Mouse (Mus musculus) spleen, postnatal 14 days (tissue): Measurements from ENCODE around the gene Eya4.

Experiments
- DNase-seq, 2 experiments: peaks; one replicate each; pipeline ENCODE4 v3.0.0; 2021 to 2022; ENCODE audit warnings: low spot score in 2 of 2

The Eya4 gene

DNA sequence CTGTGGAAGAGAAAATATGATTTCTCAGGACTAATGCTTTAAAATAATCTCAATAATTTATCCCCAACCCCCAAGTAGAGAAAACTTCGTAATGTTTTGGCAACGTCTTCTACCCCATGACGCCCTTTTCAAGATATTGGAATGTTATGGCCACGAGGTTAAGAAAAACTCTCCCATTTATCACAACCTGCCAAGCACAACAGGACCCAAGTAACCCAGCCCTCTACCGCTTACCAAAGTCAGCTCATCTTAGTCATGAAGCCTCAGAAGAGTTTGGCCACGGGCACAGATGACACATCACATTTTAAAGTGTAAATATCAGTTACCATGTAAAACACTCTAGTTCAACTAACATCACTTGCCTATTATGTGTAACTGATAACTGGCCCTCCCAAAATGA is 117.2 kb downstream of the Eya4 start:
- no peak for DNase-seq

GRCm38 (mm10) chr10:23230863-23231262 is 119.7 kb downstream of the Eya4 start:
- DNase-seq = no peak

DNA sequence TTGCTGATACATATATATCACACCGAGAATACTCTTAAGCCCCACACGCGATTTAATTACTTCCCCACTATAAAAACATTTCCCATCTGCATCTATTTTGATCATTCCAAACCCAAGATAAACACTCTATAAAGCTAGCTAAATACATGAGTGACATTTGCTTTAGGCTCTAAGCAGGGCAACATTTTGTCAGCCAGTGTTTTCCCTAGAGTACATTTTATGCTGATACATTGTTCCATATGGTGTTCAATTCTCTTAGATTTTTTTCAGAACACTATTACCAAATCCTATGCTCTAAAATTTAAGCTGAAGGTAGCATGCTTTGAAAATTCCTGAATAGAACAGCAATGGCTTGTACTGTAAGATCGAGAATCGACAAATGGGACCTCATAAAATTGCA is 127.2 kb downstream of the Eya4 start:
- no peak for DNase-seq

DNA sequence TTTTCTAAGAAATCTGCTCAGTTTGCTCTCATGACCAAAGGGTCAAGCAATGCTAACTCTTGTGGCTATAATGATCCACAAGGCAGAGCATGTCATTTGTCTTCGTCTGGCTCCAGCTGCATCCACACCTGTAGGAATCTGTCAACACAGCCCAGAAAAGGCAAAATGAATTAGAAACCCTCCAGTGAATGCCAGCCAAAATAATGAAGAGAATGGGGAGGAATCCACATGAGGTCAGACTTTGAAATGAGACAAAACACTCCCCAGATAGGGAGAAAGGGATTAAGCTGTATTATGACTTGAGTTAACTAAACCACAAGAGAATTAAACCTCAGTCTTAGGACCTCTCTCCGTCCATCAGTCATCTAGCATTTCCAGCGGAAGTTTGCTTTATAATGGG is 130.2 kb downstream of the Eya4 start:
- no peak for DNase-seq

DNA sequence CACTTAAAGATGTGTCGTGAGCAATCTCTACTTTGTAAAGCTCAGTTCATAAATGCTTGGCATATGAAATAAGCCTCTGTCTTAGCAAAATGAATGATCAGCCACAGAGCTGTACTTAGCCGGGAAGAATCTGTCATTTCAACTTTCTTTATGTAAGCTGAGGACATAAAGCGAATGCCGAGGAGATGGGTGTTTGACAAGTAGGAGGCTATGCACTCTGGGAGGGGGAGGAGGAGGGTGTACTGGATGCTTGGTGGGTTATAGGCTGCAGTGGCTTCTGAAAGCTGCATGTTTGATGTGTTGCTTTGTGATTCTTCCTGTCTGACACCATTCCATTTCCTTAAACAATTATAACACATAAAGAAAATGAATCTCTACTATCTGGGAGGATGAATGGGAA is 133.8 kb downstream of the Eya4 start:
- no peak for DNase-seq

DNA sequence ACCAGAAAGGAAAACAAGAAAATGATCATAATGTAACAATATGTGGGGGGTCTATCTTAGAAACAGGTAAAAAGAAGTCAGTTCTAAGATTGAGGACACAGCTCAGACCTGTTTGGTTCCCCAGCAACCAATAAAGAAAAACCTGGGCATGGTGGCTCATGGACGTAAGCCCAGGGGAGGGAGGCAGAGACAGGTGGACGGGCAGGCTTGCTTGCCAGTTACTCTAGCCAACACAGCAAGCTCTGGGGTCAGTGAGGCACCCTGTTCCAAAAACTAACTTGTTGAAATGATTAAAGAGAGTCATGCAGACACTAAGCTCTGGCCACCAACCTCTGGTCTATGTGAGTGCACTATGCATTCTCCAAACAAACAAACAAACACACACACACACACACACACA is 139.2 kb downstream of the Eya4 start:
- DNase-seq = no peak

- DNase-seq = no peak
Observed at GRCm38 (mm10) chr10:23203885-23204284, 146.7 kb downstream of the Eya4 start.

GRCm38 (mm10) chr10:23203144-23203838 is 147.3 kb downstream of the Eya4 start:
- DNase-seq = no peak

DNA sequence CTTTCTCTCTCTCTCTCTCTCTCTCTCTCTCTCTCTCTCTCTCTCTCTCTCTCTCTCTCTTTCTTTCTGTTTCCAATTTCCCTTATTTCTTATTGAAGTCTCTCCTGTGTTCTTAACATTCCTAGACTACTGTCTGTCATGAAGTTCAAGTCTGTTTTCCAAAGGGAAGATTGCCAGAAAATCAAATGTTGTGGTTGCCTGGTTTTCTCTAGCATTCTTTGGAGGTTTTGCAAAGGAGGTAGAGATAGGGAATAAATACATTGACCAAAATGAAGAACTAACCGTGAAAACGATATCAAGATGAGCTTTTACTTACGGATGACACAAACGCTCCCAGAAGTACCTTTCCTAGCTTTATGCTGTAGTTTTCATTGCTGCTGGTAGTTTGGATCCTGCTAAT is 148.0 kb downstream of the Eya4 start:
- no peak for DNase-seq

DNA sequence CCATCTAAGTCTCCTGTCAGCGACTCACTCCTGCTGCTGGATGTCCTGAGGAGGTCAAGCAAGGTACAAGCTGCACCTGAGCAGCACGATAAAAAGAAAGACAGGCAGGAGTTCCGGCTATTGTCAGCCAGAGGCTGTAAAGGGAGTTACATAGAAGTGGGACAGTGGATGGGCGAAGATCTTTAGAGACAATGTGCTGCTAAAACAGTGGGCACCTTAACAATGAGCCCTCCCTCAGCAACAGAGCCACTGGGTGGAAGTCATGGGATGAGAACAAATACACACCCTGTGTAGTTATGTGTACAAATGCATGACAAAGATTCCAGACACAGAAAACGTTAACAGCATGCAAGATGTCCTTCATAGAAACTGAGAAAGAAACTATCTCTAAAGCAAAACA is 152.3 kb downstream of the Eya4 start:
- no peak for DNase-seq

DNA sequence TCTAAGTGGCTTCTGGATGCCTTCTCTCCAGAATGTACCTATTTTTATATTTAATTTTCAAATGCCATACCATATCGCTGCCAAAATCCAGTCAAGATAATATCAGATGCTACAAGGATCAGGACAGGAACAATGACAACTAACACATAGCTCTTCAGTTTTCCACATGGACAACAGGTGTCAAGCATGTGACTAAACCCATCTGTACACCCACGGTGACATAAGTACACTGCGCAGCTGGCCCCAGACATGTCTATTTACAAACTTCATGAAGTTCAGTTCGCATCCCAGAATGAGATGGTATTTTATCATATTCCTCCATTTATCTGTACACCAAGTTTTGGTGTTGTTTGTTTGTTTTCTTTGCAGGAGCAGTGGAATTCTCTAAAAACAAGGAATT is 154.2 kb downstream of the Eya4 start:
- no peak for DNase-seq

- no peak for DNase-seq
Observed at GRCm38 (mm10) chr10:23195337-23195736, 155.2 kb downstream of the Eya4 start.

DNA sequence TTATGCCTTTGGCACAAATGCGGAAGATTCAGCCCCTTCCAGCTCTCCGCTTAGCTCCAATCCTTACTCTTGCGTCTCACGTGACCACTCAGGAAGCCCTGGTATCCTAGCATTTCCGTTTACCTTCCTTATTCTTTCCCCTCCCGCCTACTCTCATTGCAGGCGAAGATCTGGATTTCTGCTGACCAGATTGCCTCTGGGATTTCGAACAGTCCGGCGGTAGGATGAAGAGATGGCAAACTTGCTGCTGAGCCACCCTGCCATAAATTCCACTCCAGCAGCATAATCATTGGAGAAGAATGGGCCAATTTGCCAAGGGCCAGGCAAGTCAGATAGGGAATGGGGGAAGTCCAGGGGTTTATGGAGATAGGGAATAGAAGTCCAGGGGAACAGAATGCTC is 160.8 kb downstream of the Eya4 start:
- no peak for DNase-seq

DNA sequence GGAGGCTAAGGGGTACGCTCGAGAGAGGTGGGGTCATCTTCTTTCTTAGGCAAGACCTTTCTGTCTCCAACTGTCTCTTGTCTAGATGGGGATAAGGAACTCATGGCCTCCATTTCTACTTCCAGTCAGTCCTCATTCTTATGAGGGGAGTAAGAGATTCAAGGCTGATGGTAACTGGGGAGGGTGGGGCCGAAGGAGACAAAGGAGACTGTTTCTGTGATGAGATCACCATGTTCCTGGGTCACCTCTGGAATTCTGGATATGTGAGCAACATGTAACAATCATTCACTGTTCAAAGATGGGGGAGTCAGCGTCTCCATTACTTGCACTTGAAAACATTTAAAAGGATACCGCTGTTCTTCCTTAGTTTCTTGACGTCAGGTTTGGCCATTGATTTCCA is 165.2 kb downstream of the Eya4 start:
- DNase-seq = no peak

GRCm38 (mm10) chr10:23181572-23182493 is 168.8 kb downstream of the Eya4 start:
- no peak for DNase-seq

DNA sequence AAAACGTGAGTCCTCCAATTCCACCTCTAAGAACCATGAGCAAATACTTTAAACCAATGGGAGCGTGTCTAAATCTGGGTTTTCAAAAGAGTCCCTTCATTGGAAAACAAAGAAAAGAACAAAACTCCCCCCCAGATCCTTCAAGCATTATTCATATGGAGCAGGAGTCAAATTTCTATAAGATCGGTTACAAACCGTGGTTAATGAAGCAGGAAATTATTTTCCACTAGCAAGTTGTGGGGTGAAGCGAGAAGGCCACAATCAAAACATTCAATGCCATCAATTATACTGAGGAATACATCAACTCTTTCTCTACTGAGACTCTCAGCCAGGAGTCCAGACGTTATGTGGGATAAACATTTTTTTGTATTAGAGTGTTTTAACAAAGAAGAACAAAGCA is 171.3 kb downstream of the Eya4 start:
- no peak for DNase-seq

GRCm38 (mm10) chr10:23177347-23178046 is 173.1 kb downstream of the Eya4 start:
- DNase-seq = no peak

DNA sequence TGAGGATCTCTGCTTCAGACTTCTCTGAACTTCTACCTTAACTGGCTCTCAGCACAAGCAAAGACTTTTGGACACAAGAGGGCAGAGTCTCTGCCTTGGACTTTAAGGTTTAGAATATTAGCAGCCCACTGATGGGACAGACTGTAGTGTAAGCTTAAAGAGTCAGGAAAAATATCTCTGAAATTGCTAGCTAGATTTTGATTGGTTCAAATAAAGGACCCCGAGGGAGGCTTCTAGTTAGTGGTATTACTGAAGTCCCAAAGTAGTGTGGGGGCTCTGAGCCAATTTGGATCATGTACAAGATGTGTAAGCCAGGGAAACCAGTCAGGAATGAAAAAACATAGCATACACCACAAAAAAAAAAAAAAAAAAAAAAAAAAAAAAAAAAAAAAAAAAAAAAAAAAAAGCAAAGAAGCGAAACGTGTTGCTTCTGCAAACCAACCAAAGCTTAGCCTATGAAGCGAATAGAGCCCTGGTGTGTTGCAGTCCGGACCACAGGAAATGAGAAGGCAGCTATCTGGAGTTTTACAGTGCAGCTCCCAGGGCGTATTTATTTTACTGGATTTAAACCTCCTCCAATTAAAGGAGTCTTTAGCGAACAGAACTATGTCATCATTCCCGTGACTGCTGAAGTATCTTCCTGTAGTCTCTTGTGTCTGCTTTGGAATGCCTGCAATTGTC is 173.8 kb downstream of the Eya4 start:
- no peak for DNase-seq

DNA sequence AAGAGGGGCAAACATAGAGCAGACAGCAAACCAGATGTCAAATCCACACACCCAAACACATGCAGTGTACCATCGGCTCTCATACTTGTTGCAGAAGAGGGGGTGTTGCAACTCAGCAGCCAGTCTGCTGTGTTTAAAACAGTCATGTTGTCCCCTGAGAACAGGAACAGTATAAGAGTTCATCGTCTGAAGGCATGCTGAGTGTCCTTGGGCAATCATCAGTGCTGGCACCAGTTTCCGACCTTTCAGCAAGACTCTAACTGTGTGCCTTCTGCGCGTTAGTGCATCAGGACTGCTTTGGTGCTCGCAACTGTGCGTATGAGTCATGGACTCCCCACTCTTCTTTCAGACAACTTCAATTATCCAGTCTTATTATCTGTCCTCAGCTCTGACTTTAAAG is 179.0 kb downstream of the Eya4 start:
- DNase-seq = no peak

- no peak for DNase-seq
Observed at GRCm38 (mm10) chr10:23165089-23165642, 185.4 kb downstream of the Eya4 start.

GRCm38 (mm10) chr10:23159844-23160243 is 190.7 kb downstream of the Eya4 start:
- no peak for DNase-seq

GRCm38 (mm10) chr10:23159138-23159537 is 191.4 kb downstream of the Eya4 start:
- no peak for DNase-seq
